27 mouse cellular contexts compared by ENCODE assay signal in genomic region chr2:38263653-38264052, GRCm38 (mm10). TPM values are rescaled to one million over a fixed set of nuclear protein-coding genes. Genes with fewer than 3 reads are reported as not detected.
A peak's percentile ranks its signal among the peaks of the same experiment; 100 is the strongest.
DNase-seq lines count a peak whose midpoint lies in the region; ATAC-seq and TF ChIP-seq lines count a peak whose summit lies in the region.
"Had no signal": no experiment of that assay in that cellular context is flagged by ENCODE, and none has a peak within 500 bp of the region (broad histone marks: within the 10 kb centered on the region; RNA-seq: fewer than 3 reads in every experiment).

No protein-coding gene starts in this region.

- H3K27me3 ChIP-seq in myocyte (ENCODE audit: control insufficient read depth, insufficient read depth, insufficient read length) = no peaks in the 10 kb centered on the region
- H3K27me3 ChIP-seq in intestine, embryonic 15.5 days (replicated peaks) = no peaks in the 10 kb centered on the region
- H3K27me3 ChIP-seq: forebrain, embryonic 12.5 days; limb, embryonic 12.5 days; liver, embryonic 15.5 days; lung, embryonic 15.5 days; midbrain, embryonic 15.5 days had no signal

- H3ac ChIP-seq in myocyte (ENCODE audit: control insufficient read depth, insufficient read length) = no peak overlapping the region

- 50% methylated on average over 2 of the region's 2 CpGs for WGBS in intestine, embryonic 15.5 days

- no peak overlapping the region for H3K9ac ChIP-seq in intestine, embryonic 15.5 days
- H3K9ac ChIP-seq: forebrain, embryonic 12.5 days; forebrain, postnatal 0 days; limb, embryonic 12.5 days; liver, embryonic 15.5 days; lung, embryonic 15.5 days; midbrain, embryonic 15.5 days had no signal

- no peak overlapping the region for H3K4me3 ChIP-seq in myocyte
- H3K4me3 ChIP-seq in intestine, embryonic 15.5 days (replicated peaks) = no peak overlapping the region
- H3K4me3 ChIP-seq: forebrain, embryonic 12.5 days; heart, adult 2 months; limb, embryonic 12.5 days; liver, embryonic 15.5 days; lung, embryonic 15.5 days; midbrain, embryonic 10.5 days; midbrain, embryonic 15.5 days had no signal

- no peaks in the 10 kb centered on the region for H3K79me2 ChIP-seq in myocyte (ENCODE audit: control insufficient read depth, insufficient read depth)

- H3K4me1 ChIP-seq in intestine, embryonic 15.5 days (replicated peaks) = no peaks in the 10 kb centered on the region
- H3K4me1 ChIP-seq: forebrain, embryonic 12.5 days; lung, embryonic 15.5 days; midbrain, embryonic 10.5 days; midbrain, embryonic 15.5 days had no signal

- no peak overlapping the region for H3K27ac ChIP-seq in intestine, embryonic 15.5 days
- H3K27ac ChIP-seq: forebrain, embryonic 12.5 days; heart, adult 2 months; hindbrain, postnatal 0 days; limb, embryonic 12.5 days; liver, embryonic 15.5 days; lung, embryonic 15.5 days; midbrain, embryonic 10.5 days; midbrain, embryonic 15.5 days had no signal

- H3K4me2 ChIP-seq in myocyte (ENCODE audit: low read depth) = peak overlapping the region; percentile 56
- no peak overlapping the region for H3K4me2 ChIP-seq in intestine, embryonic 15.5 days (replicated peaks)
- H3K4me2 ChIP-seq: forebrain, embryonic 12.5 days; limb, embryonic 12.5 days; liver, embryonic 15.5 days; lung, embryonic 15.5 days; midbrain, embryonic 15.5 days had no signal

- H3K9me3 ChIP-seq in intestine, embryonic 15.5 days = no peaks in the 10 kb centered on the region
- H3K9me3 ChIP-seq: forebrain, embryonic 12.5 days; limb, embryonic 12.5 days; liver, embryonic 15.5 days; lung, embryonic 15.5 days; midbrain, embryonic 10.5 days; midbrain, embryonic 15.5 days had no signal

- ATAC-seq in frontal cortex, adult (ENCODE audit: low TSS enrichment) = peak; percentile 52
- no peak for ATAC-seq in intestine, embryonic 15.5 days
- ATAC-seq: CD4-positive, CD25-positive, alpha-beta regulatory T cell, adult 4 months; forebrain, postnatal 0 days; hindbrain, postnatal 0 days; intestine, embryonic 16.5 days; midbrain, embryonic 15.5 days had no signal

- no peak for DNase-seq in frontal cortex, postnatal 36 days (ENCODE audit: low spot score in 2 of 2)
- peak; percentile 32 for DNase-seq in 3134 (ENCODE audit: extremely low read depth, insufficient read length, low spot score)
- DNase-seq in NIH3T3 (ENCODE audit: low read depth) = peak; percentile 79
- DNase-seq in ovary, postnatal 36 days (ENCODE audit: low spot score) = no peak
- DNase-seq: adrenal gland, postnatal 25 days; cerebellum, adult 18-20 months; cerebellum, postnatal 10 days; forebrain, postnatal 0 days; gastrocnemius, postnatal 36 days; heart, adult 2 months; heart, postnatal 14 days; kidney, adult 8-10 months; kidney, postnatal 10 days; layer of hippocampus, adult 9-11 months; right cerebral cortex, postnatal 4 days had no signal

- no peaks in the 10 kb centered on the region for H3K36me3 ChIP-seq in myocyte (ENCODE audit: control insufficient read depth, insufficient read depth)
- H3K36me3 ChIP-seq in intestine, embryonic 15.5 days = no peaks in the 10 kb centered on the region
- H3K36me3 ChIP-seq: forebrain, embryonic 12.5 days; limb, embryonic 12.5 days; lung, embryonic 15.5 days; midbrain, embryonic 10.5 days; midbrain, embryonic 15.5 days had no signal

- TF ChIP-seq POLR2A in myocyte (IDR thresholded peaks at IDR 0.05; ENCODE audit: insufficient read length, low read depth) = no peak

TF ChIP-seq in myocyte, 11 proteins besides CTCF, POLR2A, EP300 and RAD21:
- TF ChIP-seq POLR2AphosphoS2 (IDR thresholded peaks at IDR 0.05; ENCODE audit: insufficient read length, low read depth) = no peak
- TF ChIP-seq MYOD1 (IDR thresholded peaks at IDR 0.05; ENCODE audit: control insufficient read depth in 1 of 3, insufficient read length in 2 of 3, low read depth in 2 of 3) = no peak
- no peak for TF ChIP-seq MYOG (IDR thresholded peaks at IDR 0.05; ENCODE audit: control insufficient read depth in 1 of 3, insufficient read depth in 1 of 3, insufficient read length in 2 of 3, low read depth in 2 of 3)
- no peak for TF ChIP-seq REST (IDR thresholded peaks at IDR 0.05; ENCODE audit: insufficient read depth, insufficient read length)
- TF ChIP-seq CEBPB (IDR thresholded peaks at IDR 0.05; ENCODE audit: insufficient read depth, poor library complexity, severe bottlenecking) = no peak
- no peak for TF ChIP-seq TCF12 (IDR thresholded peaks at IDR 0.05; ENCODE audit: insufficient read depth, poor library complexity, severe bottlenecking)
- no peak for TF ChIP-seq SRF (IDR thresholded peaks at IDR 0.05; ENCODE audit: control insufficient read depth, insufficient read length, low read depth)
- TF ChIP-seq USF1 (IDR thresholded peaks at IDR 0.05; ENCODE audit: low read depth) = no peak
- no peak for TF ChIP-seq E2F4 (IDR thresholded peaks at IDR 0.05; ENCODE audit: insufficient read depth)
- TF ChIP-seq MAX (IDR thresholded peaks at IDR 0.05; ENCODE audit: low read depth) = no peak
- TF ChIP-seq TCF3 (IDR thresholded peaks at IDR 0.05; ENCODE audit: insufficient read length, low read depth) = no peak

RNA-seq across cellular contexts. Expression of gene Dennd1a, which starts 23.5 kb away (rescaled TPM):
- polyA plus RNA-seq in myocyte (2012; fragmentation: generic; extraction: Trizol) = 11.3 TPM
- polyA plus RNA-seq in intestine, embryonic 15.5 days (2015; fragmentation: Nextera tagmentation; extraction: Ambion mirVana) = 10.6 and 11.2 TPM in 2 replicates

Comparison
In these comparisons a context has a peak if more than half of its experiments do, and no peak if none do; other contexts are left out.
1. DNase-seq: peak in 3134 (single experiment) and NIH3T3 (single experiment); none in frontal cortex, postnatal 36 days (0 of 2) and ovary, postnatal 36 days (single experiment).